Mouse (Mus musculus) lung, adult 2 months (tissue): ENCODE results near the gene Gpank1.

Experiments
- CTCF ChIP-seq: fragments of 200-500 bp; IDR thresholded peaks from 2 replicates; pipeline ENCODE4 v1.5.1; 2011; ENCODE audit warnings: mild to moderate bottlenecking, low read length, control low read depth; ENCODE audit not compliant: insufficient read depth
- POLR2A ChIP-seq: fragments of 200-500 bp; IDR thresholded peaks from 2 replicates; pipeline ENCODE4 v1.6.1; 2011; ENCODE audit warnings: low read depth, mild to moderate bottlenecking, control low read depth, low read length, borderline replicate concordance; ENCODE audit errors: extremely low read depth

GRCm38 (mm10) chr17:35076507-35077176 lies 44.6 kb upstream of the Gpank1 start, which contains the start of gene Ly6g6e:
- TF ChIP-seq CTCF (no peak), POLR2A (no peak)
